Mouse (Mus musculus) layer of hippocampus, adult 11-12 months (tissue): ENCODE measurements around the gene C530008M17Rik.

Source experiments
- DNase-seq: peaks from one replicate; pipeline ENCODE4 v3.0.0; 2022; ENCODE audit warnings: low spot score

Gene C530008M17Rik

DNA sequence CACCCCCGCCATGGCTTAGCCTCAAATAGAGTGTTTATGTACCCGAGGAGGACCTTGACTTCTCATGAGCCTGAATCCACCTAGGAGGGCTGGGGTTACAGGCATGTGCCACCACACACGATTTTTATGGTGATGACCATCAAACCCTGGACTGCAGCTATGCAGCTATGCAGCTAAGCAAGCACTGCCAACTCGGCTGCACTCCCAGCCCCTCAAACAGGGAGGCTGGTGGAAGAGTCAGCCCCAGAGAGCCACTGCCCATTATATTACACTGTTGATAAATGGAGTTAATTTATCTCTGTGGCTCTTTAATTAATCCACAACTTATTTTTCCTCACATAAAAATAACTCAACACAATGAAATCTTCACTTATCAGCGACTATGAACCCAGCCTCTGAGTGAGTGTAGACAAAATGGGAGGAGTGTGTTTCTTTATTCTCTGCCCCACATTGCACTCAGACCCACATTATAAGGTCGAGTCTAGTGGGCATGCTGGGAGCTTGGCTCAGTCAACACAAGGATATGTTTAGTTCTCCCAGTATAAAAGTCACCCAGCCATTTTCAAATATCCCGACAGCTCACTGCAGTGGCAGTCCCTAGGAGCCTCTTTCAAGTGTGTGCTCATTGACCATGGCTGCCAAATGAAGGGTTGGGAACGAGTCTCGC is 117.3 kb downstream of the C530008M17Rik start:
- no peak for DNase-seq

DNA sequence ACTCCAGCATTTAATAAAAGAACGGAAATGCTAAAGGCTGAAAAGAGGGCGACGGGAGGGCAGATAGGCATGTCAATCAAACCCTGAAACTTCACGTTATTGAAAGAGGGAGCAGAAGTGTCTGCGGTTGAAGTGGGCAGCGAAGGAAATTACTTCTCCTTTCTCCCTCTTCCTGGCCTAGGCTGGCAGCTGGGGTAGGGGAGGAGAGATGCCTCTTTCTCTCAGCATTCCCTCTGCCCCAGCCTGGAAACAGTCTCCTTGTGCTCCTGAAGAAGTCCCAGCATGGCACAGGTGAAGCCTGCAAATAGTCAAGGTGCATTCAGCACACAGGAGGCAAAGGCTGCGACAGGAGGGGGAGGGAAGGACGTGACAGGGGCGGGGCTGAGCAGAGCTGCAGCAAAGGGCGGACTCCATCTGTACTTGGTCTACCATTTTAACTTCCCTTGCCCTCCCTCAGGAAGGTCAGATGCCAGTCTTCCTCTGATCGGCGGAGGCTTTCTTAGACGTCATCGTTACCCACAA is 122.8 kb downstream of the C530008M17Rik start:
- DNase-seq: no peak

GRCm38 (mm10) chr5:76781943-76782342 is 125.6 kb downstream of the C530008M17Rik start:
- DNase-seq: no peak

DNA sequence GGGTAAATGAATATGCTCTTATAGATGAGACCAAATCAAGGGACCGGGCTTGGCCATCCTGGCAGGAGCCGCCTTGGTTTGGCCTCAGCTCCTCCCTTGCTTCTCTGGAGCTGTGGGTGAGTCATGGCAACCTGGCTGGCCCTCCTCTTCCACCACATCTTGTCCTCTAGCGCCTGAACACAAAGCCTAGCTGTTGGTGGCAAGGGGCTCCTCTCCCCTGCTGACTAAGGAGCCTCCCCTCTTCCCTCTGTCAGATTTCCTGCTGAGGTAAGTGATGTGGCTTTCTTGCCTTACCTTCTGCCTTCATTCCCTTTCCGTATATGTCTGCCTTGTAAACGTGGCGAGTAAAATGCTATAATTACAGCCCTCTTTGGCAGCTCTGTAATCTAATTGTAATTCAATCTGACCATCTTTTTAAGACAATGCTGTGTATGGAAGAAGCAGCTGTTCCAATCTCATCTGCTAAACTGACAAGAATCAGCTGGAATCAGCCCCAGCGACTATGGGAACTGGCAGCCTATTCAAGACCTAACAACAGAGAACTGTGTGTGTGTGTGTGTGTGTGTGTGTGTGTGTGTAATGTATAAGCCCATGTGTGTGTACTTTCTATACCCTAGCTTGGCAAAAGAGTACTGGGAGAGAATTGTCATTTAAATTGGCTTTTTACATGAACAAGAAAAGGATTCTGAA is 126.2 kb downstream of the C530008M17Rik start:
- peak; percentile 32 for DNase-seq

DNA sequence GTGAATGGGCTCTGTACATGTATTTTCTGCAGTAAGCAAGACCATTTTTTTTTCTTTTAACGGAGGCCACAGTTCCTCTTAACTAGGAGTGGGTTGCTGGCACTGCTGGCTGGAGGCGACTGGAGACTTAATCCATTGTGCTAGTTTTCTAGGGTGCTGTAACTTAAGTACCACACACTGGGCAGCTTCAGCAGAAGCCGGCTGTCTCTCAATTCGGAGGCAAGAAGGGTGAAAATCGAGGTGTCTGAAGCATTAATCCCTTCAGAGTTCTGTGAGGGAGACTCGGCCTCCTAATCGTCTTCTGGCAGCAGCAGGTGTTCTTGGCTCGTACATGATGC is 126.8 kb downstream of the C530008M17Rik start:
- DNase-seq: no peak

DNA sequence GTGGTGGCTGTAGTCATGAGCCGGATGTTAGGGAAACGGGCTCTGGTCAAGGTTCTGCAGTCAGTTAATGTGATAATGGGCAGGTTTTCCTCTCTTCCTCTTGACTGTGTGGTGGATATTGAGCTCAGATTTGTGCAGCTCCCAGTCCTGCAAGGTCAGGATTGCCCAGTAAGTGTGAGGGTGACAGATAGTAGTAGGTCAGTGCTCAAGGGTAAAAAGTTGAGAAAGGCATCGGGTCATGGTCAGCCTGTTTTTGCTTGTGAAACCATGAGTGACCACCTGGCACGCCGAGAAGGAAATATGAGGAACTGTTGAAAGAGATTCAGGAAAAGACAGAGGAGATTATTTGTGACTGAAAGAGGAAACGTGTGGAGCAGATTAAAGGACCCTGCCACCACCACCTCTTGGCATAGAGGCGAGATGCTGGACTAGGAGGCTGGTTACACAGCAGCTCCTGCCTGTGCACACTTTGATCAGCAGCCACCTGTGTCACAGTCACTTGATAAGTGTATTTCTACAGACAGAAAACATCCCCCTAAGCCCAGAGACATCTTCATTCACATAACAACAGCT is 127.9 kb downstream of the C530008M17Rik start:
- no peak for DNase-seq

DNA sequence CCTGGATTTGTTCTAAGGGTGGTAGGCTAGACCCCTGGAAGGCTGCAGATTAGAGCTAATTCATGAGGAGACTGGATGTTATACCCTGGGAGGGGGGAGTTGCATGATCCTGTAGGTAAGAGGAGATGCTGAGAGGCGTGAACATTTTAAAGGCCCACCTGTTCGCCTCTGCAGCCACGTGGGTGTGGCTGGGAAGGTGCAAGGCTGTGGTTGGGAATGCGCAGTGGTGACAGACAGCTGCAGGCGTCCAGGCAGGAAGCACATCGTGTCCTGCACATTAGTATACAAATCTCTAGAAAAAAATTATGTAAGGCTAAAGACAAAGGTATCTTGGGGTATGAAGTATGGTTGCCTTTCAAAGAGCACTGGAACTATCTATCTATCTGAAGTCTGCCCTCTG is 128.7 kb downstream of the C530008M17Rik start:
- DNase-seq: no peak

- no peak for DNase-seq
These were observed 133.6 kb downstream of the C530008M17Rik start for GRCm38 (mm10) chr5:76789881-76790280.

GRCm38 (mm10) chr5:76791280-76791679 is 135.0 kb downstream of the C530008M17Rik start:
- no peak for DNase-seq

GRCm38 (mm10) chr5:76792720-76793119 is 136.4 kb downstream of the C530008M17Rik start:
- no peak for DNase-seq

DNA sequence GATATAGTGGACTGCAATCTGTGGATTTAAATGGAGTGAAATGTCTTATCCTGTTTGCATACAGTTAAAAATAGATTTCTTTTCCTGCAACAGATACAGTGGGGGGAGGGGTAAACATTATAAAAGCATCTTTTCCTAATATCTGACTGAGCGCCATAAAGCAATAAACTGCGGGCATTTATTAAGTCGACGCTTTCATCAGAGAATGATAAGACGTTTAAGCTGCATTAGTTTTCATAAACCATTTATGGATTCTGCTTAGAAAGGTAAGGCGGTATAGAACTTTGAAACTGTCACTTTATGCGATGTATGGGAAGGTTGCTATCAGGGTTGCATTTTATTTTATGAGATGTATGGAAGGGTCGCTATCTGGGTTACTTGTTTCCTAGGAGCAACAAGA is 141.7 kb downstream of the C530008M17Rik start:
- no peak for DNase-seq

- DNase-seq: no peak
These were observed 143.2 kb downstream of the C530008M17Rik start for GRCm38 (mm10) chr5:76799471-76799870.

DNA sequence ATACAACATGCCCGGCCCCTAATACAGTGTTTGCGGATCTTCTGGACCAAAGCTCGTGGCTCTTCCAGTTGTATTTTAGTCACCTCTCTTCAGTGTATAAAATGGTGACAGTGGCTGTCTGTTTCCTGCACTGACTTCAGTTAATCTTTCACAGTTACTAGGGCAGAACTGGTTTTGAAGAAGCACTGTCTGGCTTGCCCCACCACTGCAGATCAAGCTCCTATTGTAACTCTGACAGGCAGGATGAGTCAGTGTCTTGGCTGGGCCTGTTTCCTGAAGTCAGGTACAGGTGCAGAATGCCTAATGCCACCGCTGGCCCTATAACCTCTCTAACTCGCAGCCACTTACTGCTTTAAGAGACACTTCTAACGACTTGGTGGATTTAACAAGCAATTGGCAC is 152.7 kb downstream of the C530008M17Rik start:
- no peak for DNase-seq

DNA sequence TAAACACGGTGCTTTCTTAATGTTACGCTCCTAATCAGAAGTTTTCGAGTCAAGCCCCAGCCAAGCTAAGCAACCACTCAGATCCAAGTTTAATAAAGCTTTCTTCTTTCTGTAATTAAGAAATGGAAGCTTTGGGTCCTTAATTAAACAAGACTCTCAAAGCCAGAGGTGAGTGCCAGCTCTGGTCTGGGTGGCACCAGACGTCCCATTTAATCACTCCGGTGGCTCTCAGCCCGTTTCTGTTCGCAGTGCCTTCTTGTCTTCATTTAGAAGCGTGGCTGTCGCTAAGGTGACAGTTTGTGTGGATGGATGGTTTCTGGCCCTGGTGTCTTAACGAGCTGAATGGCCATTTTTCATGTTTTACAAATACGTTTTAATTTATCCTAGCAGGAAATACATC is 158.7 kb downstream of the C530008M17Rik start:
- DNase-seq: peak; percentile 18

DNA sequence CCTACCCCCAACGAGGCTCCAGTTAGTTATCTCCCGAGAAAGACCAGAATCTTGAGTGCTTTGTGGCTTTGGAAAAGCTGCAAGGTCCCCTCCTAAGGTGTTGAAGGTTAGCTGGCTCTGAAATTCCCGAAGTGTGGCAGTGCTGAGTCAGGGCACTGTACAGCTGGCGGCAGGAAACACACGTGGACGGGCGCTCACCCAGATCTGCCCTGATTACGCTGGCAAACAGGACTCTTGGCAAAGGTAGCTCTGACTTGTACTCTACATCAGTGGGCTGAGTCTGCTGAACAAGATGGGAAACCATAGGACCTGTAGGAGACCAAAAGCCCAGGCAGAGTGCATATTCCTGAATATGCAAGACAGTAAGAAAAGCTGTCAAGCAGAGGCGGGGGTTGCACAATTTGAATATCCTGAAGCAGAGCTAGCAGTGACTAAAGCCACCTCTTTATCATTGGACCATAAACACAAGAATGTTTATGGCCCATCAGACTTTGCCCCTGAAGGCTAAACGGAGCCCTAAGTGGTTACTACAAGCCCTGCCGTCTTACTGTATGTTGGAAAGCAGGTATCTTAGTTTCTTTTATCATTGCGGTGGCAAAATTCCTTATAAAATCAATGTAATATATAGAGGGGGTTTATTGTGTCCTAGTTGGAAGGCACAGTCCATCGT is 159.6 kb downstream of the C530008M17Rik start:
- DNase-seq: no peak

DNA sequence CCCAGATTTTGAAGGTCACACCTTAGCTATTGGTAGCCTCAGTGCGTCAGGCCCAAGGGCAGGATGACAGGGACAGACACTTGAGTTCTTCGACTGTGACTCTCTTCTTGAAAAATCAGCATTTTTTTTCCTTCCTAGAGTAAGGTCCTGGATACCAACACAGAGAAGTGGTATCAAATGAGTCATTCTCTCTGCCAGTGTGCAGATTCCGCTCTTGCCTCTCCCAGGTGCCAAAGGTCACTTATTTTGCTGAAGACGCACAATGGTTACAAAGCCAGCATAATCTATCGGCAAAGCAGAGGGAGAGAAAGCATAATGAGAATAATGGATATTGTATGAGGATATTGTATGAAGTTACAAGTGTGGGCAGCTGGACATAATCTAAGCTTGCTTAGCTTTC is 160.4 kb downstream of the C530008M17Rik start:
- no peak for DNase-seq

DNA sequence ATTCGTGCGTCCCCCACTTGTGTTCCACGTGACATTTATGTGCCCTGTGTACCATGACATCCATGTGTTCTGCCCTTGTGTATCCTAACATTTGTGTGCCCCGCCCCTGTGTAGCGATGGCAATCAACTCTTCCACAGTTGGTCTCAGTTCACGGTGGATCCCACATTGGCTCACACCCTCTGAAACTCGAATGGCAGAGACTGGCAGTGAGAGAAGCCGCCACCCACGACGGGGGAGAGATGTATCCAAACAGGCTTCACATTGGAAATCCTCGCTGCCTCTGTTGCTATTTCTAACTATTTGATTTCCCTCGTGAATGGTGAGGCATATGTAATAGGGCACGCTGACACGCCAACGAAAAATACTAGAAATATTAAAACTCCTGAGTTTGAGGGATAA is 161.4 kb downstream of the C530008M17Rik start:
- peak; percentile 24 for DNase-seq

- DNase-seq: no peak
These were observed 162.5 kb downstream of the C530008M17Rik start for GRCm38 (mm10) chr5:76818807-76819206.

DNA sequence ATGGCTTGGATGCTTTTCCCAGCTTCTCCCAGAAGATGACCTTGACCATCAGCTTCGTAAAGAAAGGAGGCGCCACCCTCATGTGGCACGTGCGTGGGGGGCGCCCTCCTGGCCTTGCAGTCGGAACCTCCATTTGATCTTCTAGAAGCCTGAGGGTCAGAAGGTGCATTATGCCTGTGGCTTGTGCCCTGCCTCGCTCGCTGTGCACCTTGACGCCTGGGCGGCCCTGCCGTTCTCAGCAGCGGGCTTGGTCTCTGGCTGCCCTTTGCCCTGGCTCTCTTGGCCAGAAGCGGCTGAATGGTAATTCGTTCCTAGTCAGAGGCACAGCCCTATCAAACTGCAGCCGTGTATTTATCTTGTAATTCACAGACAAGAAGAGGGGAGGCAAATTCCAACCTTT is 165.8 kb downstream of the C530008M17Rik start:
- DNase-seq: no peak

DNA sequence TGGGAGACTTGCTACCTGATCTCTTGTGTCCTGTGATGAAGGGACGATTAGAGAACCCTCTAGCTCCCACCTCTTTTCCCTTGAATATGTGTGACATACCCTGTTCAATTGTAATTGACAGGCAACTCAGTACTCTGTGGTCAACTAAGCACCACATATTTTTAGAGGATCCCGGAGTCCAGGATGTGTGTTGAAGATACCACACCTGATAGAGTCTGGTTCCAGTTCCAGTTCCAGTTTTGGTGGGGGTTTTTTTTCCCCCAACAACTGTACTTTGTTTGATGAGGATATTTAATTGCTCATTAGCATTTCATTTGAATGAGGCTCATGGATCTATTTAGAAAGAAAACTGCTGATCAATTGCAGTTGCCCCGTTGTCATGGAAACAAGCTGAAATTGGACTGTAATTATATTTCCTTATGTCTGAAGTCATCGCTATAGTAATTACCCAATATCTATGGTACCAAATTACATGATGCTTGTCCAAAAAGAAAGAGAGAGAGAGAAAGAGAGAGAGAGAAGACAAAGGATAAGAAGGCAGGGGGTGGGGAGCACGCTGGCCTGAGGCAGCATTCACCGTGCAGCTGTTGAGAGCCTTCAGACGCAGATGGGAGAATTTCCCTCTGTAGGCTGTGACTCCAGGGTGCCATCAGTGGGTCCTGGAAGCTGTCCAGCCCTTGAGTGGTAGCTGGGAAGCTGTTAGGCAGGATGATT is 172.4 kb downstream of the C530008M17Rik start:
- peak; percentile 41 for DNase-seq

DNA sequence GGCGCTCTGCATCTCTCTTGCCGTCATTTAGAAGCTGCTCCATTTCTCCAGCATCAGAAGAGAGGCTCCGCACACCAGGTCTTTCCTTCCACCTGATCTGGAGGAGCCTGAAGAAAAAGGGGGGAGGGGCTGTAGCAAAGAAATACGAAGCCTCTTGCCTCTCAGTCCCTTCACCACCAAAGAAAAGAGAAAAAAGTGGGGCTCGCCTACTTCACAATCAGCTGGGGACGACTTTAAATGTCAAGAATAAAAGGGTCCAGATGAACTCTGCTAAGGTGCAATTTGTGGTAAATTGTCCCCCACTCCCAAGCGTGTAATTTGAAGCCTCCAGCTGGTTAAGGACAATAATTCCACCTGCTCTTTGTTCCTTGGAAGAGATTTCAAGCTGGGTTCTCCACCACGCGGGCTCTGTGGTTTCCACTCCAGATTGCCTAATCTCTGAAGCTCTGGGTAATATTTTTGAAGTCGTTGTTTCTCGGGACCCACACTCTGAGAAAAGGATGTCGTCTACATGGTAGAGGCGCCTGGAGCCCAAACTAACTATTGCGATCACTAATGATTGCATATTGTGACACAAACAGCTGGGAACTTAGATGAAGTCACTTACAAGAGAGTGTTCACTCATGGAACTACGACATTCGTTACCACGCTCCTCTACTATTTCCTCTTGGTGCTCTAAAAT is 176.4 kb downstream of the C530008M17Rik start:
- DNase-seq: no peak

DNA sequence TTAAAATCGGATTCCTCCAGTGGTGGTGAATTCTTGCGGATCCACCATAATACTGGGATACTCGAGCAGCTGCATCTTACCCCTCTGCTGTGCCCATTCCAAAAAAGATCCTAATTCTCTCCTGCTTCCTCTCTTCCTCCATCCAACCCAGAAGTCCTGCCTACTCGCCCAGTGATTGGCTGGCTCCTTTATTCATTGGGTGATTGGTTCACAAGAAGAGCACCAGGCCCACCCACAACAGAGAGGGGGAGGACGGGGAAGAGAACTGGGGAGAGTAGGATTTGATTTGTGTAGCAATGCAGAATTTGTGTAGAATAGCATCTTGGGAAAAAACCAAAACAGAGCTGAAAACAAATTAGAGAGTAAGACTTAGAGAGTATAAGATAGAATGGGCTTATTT is 180.7 kb downstream of the C530008M17Rik start:
- no peak for DNase-seq
